Mouse (Mus musculus): ENCODE data around the gene Map4k1. TPM values are rescaled to one million over a fixed set of nuclear protein-coding genes. Genes with fewer than 3 reads are reported as not detected.
A peak's percentile ranks its signal among the peaks of the same experiment; 100 is the strongest.

The Map4k1 gene
- polyA plus RNA-seq, 1 experiment from 2014 or later: 4.1 TPM

GRCm38 (mm10) chr7:28959505-28960045, 22.3 kb upstream of the Map4k1 start:
- H3K27ac ChIP-seq (ENCODE audit: low read depth, low read length): no peak overlapping the region
- no peak for ATAC-seq (ENCODE audit: low FRiP score)
- WGBS: 50% methylated on average over 6 of the region's 6 CpGs
- no peak for DNase-seq (ENCODE audit: low spot score, missing footprints)
- no peaks in the 10 kb centered on the region for H3K27me3 ChIP-seq (ENCODE audit: control insufficient read depth, insufficient read depth, low read length)
- H3K4me1 ChIP-seq (ENCODE audit: control insufficient read depth, insufficient read depth, low read length): peaks cover 32% of the 10 kb centered on the region
- peak overlapping the region; percentile 85 for H3K9ac ChIP-seq (ENCODE audit: low read length)
- no peaks in the 10 kb centered on the region for H3K36me3 ChIP-seq (ENCODE audit: control insufficient read depth, insufficient read depth, low read length)
- H3K9me3 ChIP-seq (ENCODE audit: control insufficient read depth, low read length): no peaks in the 10 kb centered on the region
- peak overlapping the region; percentile 65 for H3K4me2 ChIP-seq
- peak overlapping the region; percentile 99 for H3K4me3 ChIP-seq (ENCODE audit: low read depth, low read length)

GRCm38 (mm10) chr7:28960354-28961046, 21.4 kb upstream of the Map4k1 start:
- H3K9me3 ChIP-seq (ENCODE audit: control insufficient read depth, low read length): no peaks in the 10 kb centered on the region
- no peak overlapping the region for H3K27ac ChIP-seq (ENCODE audit: low read depth, low read length)
- ATAC-seq (ENCODE audit: low FRiP score) (no peak), DNase-seq (ENCODE audit: low spot score, missing footprints) (no peak)
- peaks cover 28% of the 10 kb centered on the region for H3K4me1 ChIP-seq (ENCODE audit: control insufficient read depth, insufficient read depth, low read length)
- H3K27me3 ChIP-seq (ENCODE audit: control insufficient read depth, insufficient read depth, low read length): no peaks in the 10 kb centered on the region
- WGBS: 33% methylated on average over 9 of the region's 9 CpGs
- peak overlapping the region; percentile 65 for H3K4me2 ChIP-seq
- H3K9ac ChIP-seq (ENCODE audit: low read length): peak overlapping the region; percentile 85
- peak overlapping the region; percentile 99 for H3K4me3 ChIP-seq (ENCODE audit: low read depth, low read length)
- no peaks in the 10 kb centered on the region for H3K36me3 ChIP-seq (ENCODE audit: control insufficient read depth, insufficient read depth, low read length)

- Histone ChIP-seq H3K27me3 (ENCODE audit: control insufficient read depth, insufficient read depth, low read length) (no peaks in the 10 kb centered on the region), H3K36me3 (ENCODE audit: control insufficient read depth, insufficient read depth, low read length) (no peaks in the 10 kb centered on the region), H3K4me1 (ENCODE audit: control insufficient read depth, insufficient read depth, low read length) (peaks cover 28% of the 10 kb centered on the region), H3K9ac (ENCODE audit: low read length) (peak overlapping the region; percentile 85), H3K4me2 (peak overlapping the region; percentile 65), H3K9me3 (ENCODE audit: control insufficient read depth, low read length) (no peaks in the 10 kb centered on the region), H3K4me3 (ENCODE audit: low read depth, low read length) (peak overlapping the region; percentile 99), H3K27ac (ENCODE audit: low read depth, low read length) (peak overlapping the region; percentile 15)
- DNase-seq (ENCODE audit: low spot score, missing footprints) (peak; percentile 91), ATAC-seq (ENCODE audit: low FRiP score) (no peak)
- WGBS: 0% methylated on average over 7 of the region's 7 CpGs
Observed at GRCm38 (mm10) chr7:28961584-28961926, 20.3 kb upstream of the Map4k1 start.

GRCm38 (mm10) chr7:28961927-28962670, 19.8 kb upstream of the Map4k1 start, which contains the start of gene Actn4:
Gene Actn4 (minus strand): TSS chr7:28962340.
- H3K9ac ChIP-seq (ENCODE audit: low read length): peak within 1 kb of the TSS; percentile 85
- H3K27ac ChIP-seq (ENCODE audit: low read depth, low read length): peak within 1 kb of the TSS; percentile 15
- under 1% methylated on average over 75 of the region's 76 CpGs for WGBS
- peak within 1 kb of the TSS; percentile 99 for H3K4me3 ChIP-seq (ENCODE audit: low read depth, low read length)
- peak; percentile 100 for DNase-seq (ENCODE audit: low spot score, missing footprints)
- H3K27me3 ChIP-seq (ENCODE audit: control insufficient read depth, insufficient read depth, low read length): no peaks in the 10 kb centered on the region
- H3K36me3 ChIP-seq (ENCODE audit: control insufficient read depth, insufficient read depth, low read length): no peaks in the 10 kb centered on the region
- no peaks in the 10 kb centered on the region for H3K9me3 ChIP-seq (ENCODE audit: control insufficient read depth, low read length)
- peak; percentile 92 for ATAC-seq (ENCODE audit: low FRiP score)
- peak within 1 kb of the TSS; percentile 65 for H3K4me2 ChIP-seq
- H3K4me1 ChIP-seq (ENCODE audit: control insufficient read depth, insufficient read depth, low read length): peaks cover 28% of the 10 kb centered on the region

- WGBS: 77% methylated on average over 3 of the region's 3 CpGs
- Histone ChIP-seq H3K27me3 (ENCODE audit: control insufficient read depth, insufficient read depth, low read length) (no peaks in the 10 kb centered on the region), H3K27ac (ENCODE audit: low read depth, low read length) (no peak overlapping the region), H3K9me3 (ENCODE audit: control insufficient read depth, low read length) (no peaks in the 10 kb centered on the region), H3K9ac (ENCODE audit: low read length) (no peak overlapping the region), H3K36me3 (ENCODE audit: control insufficient read depth, insufficient read depth, low read length) (no peaks in the 10 kb centered on the region), H3K4me1 (ENCODE audit: control insufficient read depth, insufficient read depth, low read length) (peaks cover 26% of the 10 kb centered on the region), H3K4me2 (no peak overlapping the region), H3K4me3 (ENCODE audit: low read depth, low read length) (no peak overlapping the region)
- no peak for ATAC-seq (ENCODE audit: low FRiP score)
- no peak for DNase-seq (ENCODE audit: low spot score, missing footprints)
Observed at GRCm38 (mm10) chr7:28963399-28963923, 18.4 kb upstream of the Map4k1 start.

GRCm38 (mm10) chr7:28965346-28965840, 16.5 kb upstream of the Map4k1 start:
- no peaks in the 10 kb centered on the region for H3K27me3 ChIP-seq (ENCODE audit: control insufficient read depth, insufficient read depth, low read length)
- peaks cover 10% of the 10 kb centered on the region for H3K4me1 ChIP-seq (ENCODE audit: control insufficient read depth, insufficient read depth, low read length)
- ATAC-seq (ENCODE audit: low FRiP score) (no peak), DNase-seq (ENCODE audit: low spot score, missing footprints) (no peak)
- H3K9me3 ChIP-seq (ENCODE audit: control insufficient read depth, low read length): no peaks in the 10 kb centered on the region
- no peak overlapping the region for H3K4me2 ChIP-seq
- H3K4me3 ChIP-seq (ENCODE audit: low read depth, low read length): no peak overlapping the region
- WGBS: 81% methylated on average over 5 of the region's 5 CpGs
- no peak overlapping the region for H3K9ac ChIP-seq (ENCODE audit: low read length)
- H3K36me3 ChIP-seq (ENCODE audit: control insufficient read depth, insufficient read depth, low read length): no peaks in the 10 kb centered on the region
- no peak overlapping the region for H3K27ac ChIP-seq (ENCODE audit: low read depth, low read length)

- Histone ChIP-seq H3K27me3 (ENCODE audit: control insufficient read depth, insufficient read depth, low read length) (no peaks in the 10 kb centered on the region), H3K9me3 (ENCODE audit: control insufficient read depth, low read length) (no peaks in the 10 kb centered on the region), H3K36me3 (ENCODE audit: control insufficient read depth, insufficient read depth, low read length) (no peaks in the 10 kb centered on the region), H3K4me2 (no peak overlapping the region), H3K27ac (ENCODE audit: low read depth, low read length) (no peak overlapping the region), H3K4me1 (ENCODE audit: control insufficient read depth, insufficient read depth, low read length) (peaks cover 2% of the 10 kb centered on the region), H3K9ac (ENCODE audit: low read length) (no peak overlapping the region), H3K4me3 (ENCODE audit: low read depth, low read length) (no peak overlapping the region)
- DNase-seq (ENCODE audit: low spot score, missing footprints) (no peak), ATAC-seq (ENCODE audit: low FRiP score) (no peak)
- WGBS: 90% methylated on average over 4 of the region's 5 CpGs
Observed at GRCm38 (mm10) chr7:28966181-28966580, 15.7 kb upstream of the Map4k1 start.

GRCm38 (mm10) chr7:28966751-28967505, 14.9 kb upstream of the Map4k1 start:
- H3K27me3 ChIP-seq (ENCODE audit: control insufficient read depth, insufficient read depth, low read length): no peaks in the 10 kb centered on the region
- ATAC-seq (ENCODE audit: low FRiP score) (no peak), DNase-seq (ENCODE audit: low spot score, missing footprints) (no peak)
- no peaks in the 10 kb centered on the region for H3K36me3 ChIP-seq (ENCODE audit: control insufficient read depth, insufficient read depth, low read length)
- no peak overlapping the region for H3K9ac ChIP-seq (ENCODE audit: low read length)
- H3K4me2 ChIP-seq: no peak overlapping the region
- H3K9me3 ChIP-seq (ENCODE audit: control insufficient read depth, low read length): no peaks in the 10 kb centered on the region
- H3K27ac ChIP-seq (ENCODE audit: low read depth, low read length): no peak overlapping the region
- 72% methylated on average over 4 of the region's 4 CpGs for WGBS
- no peaks in the 10 kb centered on the region for H3K4me1 ChIP-seq (ENCODE audit: control insufficient read depth, insufficient read depth, low read length)
- H3K4me3 ChIP-seq (ENCODE audit: low read depth, low read length): no peak overlapping the region

Measured in midbrain, embryonic 11.5 days (tissue).